Mouse (Mus musculus) bone marrow macrophage, adult 2 months (primary cell): ENCODE results near the gene Cdh4. TPM values are rescaled to one million over a fixed set of nuclear protein-coding genes. Genes with fewer than 3 reads are reported as not detected.

ENCODE experiments used
- H3K27ac ChIP-seq: 2 replicates; pipeline ENCODE4 v1.5.1; 2012; ENCODE audit warnings: low read depth, low read length; ENCODE audit not compliant: insufficient read depth
- H3K4me1 ChIP-seq: 2 replicates; pipeline ENCODE4 v1.6.1; 2012; ENCODE audit warnings: low read length; ENCODE audit not compliant: control insufficient read depth, insufficient read depth
- H3K4me3 ChIP-seq: 2 replicates; pipeline ENCODE4 v1.5.1; 2012; ENCODE audit warnings: mild to moderate bottlenecking, low read length, moderate library complexity; ENCODE audit not compliant: insufficient read depth
- CTCF ChIP-seq: IDR thresholded peaks from 2 replicates; pipeline ENCODE4 v1.5.1; 2012; ENCODE audit warnings: low read depth, mild to moderate bottlenecking, low read length, moderate library complexity
- POLR2A ChIP-seq: IDR thresholded peaks from 2 replicates; pipeline ENCODE4 v1.6.1; 2012; ENCODE audit warnings: mild to moderate bottlenecking, low read depth, low read length, borderline replicate concordance
- polyA plus RNA-seq: library from polyadenylated mRNA; stranded (reverse); fragments of >200 nt; gene quantifications from 2 replicates; pipeline ENCODE4 v1.2.4, GENCODE M21; 2012; ENCODE audit not compliant: missing spikeins, insufficient read depth, insufficient read length

The Cdh4 gene
- polyA plus RNA-seq, 1 experiment = not detected

GRCm38 (mm10) chr2:179769137-179769536, 326.9 kb downstream of the Cdh4 start:
- no peak overlapping the region for H3K27ac ChIP-seq
- no peaks in the 10 kb centered on the region for H3K4me1 ChIP-seq
- TF ChIP-seq POLR2A (no peak), CTCF (no peak)
- no peak overlapping the region for H3K4me3 ChIP-seq

DNA sequence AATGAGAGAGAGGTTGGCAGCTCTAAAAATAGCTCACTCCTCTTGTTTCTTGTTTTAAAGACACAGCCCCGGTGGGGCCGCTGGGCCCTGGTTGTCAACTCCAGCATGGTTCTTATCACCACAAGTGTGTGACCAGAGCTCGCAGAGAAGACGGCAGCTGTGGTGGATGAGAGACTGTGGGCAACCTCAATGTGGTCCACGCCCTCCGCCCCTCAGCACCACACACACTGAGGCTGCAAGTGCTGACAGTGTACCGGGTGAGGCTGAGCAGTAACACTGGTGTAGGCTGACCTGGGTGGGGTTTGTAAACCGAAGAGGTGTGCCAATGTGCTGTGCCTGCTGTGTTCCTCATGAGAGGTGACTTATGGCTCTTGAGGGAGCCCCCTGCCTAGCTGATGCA, 327.7 kb downstream of the Cdh4 start:
- no peaks in the 10 kb centered on the region for H3K4me1 ChIP-seq
- H3K27ac ChIP-seq = no peak overlapping the region
- TF ChIP-seq POLR2A = no peak
- TF ChIP-seq CTCF = no peak
- no peak overlapping the region for H3K4me3 ChIP-seq

- no peaks in the 10 kb centered on the region for H3K4me1 ChIP-seq
- H3K4me3 ChIP-seq = no peak overlapping the region
- H3K27ac ChIP-seq = no peak overlapping the region
- TF ChIP-seq POLR2A (no peak), CTCF (no peak)
Measured at GRCm38 (mm10) chr2:179774440-179775110, 332.3 kb downstream of the Cdh4 start.

- Histone ChIP-seq H3K4me3 (no peak overlapping the region), H3K27ac (no peak overlapping the region), H3K4me1 (no peaks in the 10 kb centered on the region)
- no peak for TF ChIP-seq POLR2A
- TF ChIP-seq CTCF = no peak
Measured at GRCm38 (mm10) chr2:179775999-179776705, 333.9 kb downstream of the Cdh4 start.

DNA sequence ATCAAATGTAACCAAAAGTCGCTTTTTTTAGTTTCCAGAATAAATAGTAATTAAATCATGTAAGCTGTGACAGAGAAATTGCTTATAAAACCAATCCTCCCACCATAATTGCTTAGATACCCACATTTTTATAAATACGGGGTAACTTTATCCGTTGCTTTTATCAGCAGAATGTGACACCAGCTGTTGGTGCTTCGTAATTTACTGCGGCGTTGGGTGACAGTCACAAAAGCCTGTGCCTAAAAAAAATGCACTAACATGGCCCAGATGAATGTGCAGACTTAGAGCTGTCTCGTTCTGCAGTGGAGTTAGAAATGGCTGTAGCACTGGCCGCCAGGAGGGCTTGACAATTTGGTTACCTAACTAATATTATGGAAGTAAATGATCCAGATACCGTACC, 337.0 kb downstream of the Cdh4 start:
- H3K4me1 ChIP-seq = no peaks in the 10 kb centered on the region
- no peak overlapping the region for H3K4me3 ChIP-seq
- no peak overlapping the region for H3K27ac ChIP-seq
- TF ChIP-seq CTCF (no peak), POLR2A (no peak)

GRCm38 (mm10) chr2:179780961-179781360, 338.7 kb downstream of the Cdh4 start:
- no peak overlapping the region for H3K27ac ChIP-seq
- H3K4me1 ChIP-seq = no peaks in the 10 kb centered on the region
- no peak for TF ChIP-seq CTCF
- no peak for TF ChIP-seq POLR2A
- H3K4me3 ChIP-seq = no peak overlapping the region

- Histone ChIP-seq H3K4me1 (no peaks in the 10 kb centered on the region), H3K4me3 (no peak overlapping the region), H3K27ac (no peak overlapping the region)
- TF ChIP-seq CTCF = no peak
- no peak for TF ChIP-seq POLR2A
Measured at GRCm38 (mm10) chr2:179787256-179787655, 345.0 kb downstream of the Cdh4 start.

- TF ChIP-seq POLR2A = no peak
- no peak for TF ChIP-seq CTCF
- Histone ChIP-seq H3K27ac (no peak overlapping the region), H3K4me3 (no peak overlapping the region), H3K4me1 (no peaks in the 10 kb centered on the region)
Measured at GRCm38 (mm10) chr2:179787797-179788196, 345.6 kb downstream of the Cdh4 start.

GRCm38 (mm10) chr2:179790684-179791083, 348.5 kb downstream of the Cdh4 start:
- Histone ChIP-seq H3K4me1 (no peaks in the 10 kb centered on the region), H3K27ac (no peak overlapping the region), H3K4me3 (no peak overlapping the region)
- TF ChIP-seq POLR2A (no peak), CTCF (no peak)

DNA sequence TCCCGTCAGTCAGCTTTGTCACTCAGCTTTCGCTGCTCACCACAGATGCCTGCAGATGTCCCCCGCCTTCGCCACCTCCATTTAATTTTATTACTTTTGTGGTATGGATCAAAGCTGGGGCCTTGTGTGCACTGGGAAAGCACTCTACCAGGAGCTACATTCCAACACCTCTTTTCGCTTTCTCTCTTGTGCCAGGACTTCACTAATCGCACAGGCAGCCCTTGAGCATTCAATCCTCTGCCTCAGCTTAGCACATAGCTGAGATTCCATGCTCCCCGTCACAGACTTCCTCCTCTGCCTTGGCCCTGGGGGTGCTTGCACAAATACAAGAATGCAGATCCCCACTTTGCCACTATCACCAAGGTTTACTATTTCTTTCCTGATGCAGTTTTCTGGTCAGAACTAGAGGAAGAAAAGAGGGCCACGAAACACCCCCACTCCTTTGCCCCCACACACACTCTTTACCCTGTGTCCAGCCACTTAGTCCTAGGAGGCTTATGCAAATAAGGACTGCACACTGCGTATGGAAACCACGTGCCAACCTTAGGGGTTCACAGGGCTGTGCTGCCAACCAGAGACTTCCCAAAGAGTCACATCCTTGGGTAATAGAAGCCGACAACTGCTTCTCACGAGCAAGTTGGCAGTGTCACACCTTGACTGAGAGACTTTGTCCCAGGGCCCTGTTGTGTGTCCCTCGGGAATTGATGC, 350.3 kb downstream of the Cdh4 start:
- no peak overlapping the region for H3K27ac ChIP-seq
- no peak overlapping the region for H3K4me3 ChIP-seq
- no peaks in the 10 kb centered on the region for H3K4me1 ChIP-seq
- TF ChIP-seq CTCF (no peak), POLR2A (no peak)
